Mouse (Mus musculus) right cerebral cortex, postnatal 25 days (tissue): ENCODE data around the gene Pla2g12a.
A peak's percentile ranks its signal among the peaks of the same experiment; 100 is the strongest.

Experiments
- DNase-seq: peaks from one replicate; pipeline ENCODE4 v3.0.0; 2022

The Pla2g12a gene

DNA sequence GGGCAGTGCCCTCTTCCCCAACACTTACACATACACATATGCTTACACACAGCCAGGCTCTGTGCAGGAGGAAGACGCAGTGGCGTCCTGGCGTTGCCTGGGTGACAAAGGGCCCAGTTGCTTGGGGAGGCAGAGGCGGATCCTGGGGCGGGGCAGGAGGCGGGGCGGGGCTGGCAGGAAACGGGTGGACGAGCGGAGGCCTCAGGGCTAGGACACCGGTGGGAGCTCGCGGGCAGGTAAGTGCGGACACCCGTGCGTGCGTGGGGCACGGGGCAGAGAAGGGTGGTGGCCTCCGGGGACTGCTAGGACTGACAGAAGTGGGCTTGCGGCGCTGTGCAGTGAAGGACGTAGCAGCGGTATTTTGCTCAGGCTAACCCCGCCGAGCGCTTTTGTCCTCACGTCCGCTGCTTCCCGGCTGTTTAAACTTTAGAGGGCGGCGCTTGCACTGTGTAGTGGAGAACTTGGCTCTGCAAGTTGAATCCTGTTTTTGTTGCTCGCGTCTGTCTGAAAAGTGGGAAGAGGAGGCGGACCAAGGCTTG is 22.9 kb downstream of the Pla2g12a start, which contains the start of gene Casp6:
Gene Casp6 (plus strand): TSS at position 155 of the 539 bp plus-strand sequence.
- peak; percentile 55 for DNase-seq

DNA sequence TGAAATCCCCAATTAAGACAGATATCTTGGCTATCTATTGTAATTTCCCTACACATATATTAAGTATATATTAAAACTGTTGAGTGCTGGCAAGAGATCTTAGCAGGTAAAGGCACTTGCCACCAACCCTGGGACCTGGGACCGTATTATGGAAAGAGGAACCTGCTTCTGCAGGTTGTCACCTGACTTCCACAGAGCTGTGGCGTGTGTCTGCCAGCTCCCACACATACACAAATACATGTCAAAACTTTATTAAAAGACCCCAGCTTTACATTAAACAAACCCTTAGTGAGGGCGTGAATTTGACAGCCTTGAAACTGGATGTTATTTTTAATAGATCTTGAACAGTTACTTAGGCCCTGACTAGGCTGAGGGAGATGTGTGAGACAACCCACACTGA is 25.0 kb downstream of the Pla2g12a start:
- no peak for DNase-seq

DNA sequence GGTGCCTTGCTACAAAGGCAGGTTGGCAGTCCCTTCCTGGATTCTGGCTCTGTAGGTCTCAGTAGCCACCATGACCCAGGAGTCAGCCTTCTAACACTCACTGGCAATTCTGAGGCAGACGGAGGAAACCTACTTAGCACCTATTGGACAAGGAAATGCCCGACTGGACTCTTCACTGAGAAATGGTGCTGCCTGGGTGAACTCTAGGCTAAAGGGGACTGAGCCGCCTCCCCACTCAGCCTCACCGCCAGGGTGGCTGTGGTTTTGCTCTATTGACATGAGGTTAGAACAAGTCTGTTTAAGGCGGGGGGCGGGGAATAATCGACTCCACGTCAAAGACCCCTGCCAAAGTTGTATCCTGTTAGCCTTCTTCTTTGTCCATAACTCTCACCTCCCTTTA is 25.5 kb downstream of the Pla2g12a start:
- no peak for DNase-seq

DNA sequence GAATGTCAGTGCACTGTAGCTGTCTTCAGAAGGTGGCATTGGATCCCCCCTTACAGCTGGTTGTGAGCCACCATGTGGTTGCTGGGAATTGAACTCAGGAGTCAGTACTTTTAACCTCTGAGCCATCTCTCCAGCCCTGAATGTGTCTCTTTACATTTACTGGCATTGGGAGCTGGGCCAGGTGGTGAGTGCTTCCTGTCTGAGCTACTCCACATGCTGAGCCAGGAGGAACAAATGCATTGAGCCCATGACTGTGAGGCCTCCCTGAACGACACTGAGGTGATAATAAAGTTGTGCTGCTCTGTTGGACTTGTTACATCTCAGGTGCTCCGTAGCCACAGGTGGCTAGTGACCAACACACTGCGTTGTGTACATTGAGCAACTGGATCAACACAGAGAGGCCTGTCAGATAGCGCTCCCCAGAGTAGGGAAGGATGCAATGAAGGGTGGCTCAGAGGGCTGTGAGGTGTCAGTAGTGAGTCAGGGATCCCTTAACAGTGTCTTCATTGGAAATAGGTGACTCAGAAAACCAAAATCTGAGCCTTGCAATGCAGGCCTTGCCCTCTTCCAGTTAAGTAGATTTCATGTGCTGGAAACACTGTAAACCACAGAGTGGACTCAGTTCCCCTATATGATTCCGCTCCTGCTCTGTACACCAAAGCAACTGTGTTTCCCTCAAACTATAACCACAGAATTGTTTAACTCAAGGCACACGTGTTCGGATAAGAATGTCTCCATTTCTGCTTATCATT is 26.2 kb downstream of the Pla2g12a start:
- no peak for DNase-seq

DNA sequence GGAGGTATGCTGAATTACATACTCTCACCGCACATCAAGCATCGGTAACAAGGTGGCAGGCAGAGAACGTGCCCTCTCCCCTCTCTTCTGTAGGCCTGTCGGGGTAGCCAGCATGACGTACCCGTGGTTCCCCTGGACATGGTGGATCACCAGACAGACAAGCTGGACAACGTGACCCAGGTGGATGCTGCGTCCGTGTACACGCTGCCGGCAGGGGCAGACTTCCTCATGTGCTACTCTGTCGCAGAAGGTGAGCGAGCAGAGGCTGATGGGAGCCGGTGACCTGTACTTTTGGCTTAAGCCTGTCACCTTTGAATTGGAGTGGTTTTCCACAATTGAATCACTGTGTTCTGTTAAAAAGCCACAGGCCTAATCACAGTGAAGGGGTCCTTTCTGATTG is 33.6 kb downstream of the Pla2g12a start:
- DNase-seq: no peak

DNA sequence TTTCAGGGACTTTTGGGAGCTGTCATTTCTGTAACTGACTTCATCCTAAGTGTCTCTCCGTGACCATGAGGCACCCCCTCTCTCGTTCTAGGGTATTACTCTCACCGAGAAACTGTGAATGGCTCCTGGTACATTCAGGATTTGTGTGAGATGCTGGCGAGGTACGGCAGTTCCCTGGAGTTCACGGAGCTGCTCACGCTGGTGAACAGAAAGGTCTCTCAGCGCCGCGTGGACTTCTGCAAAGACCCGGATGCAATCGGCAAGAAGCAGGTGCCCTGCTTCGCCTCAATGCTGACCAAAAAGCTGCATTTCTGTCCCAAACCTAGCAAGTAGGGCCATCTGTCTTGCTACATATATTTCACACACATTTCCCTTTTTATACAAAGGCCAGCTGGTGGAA is 34.8 kb downstream of the Pla2g12a start:
- DNase-seq: no peak

DNA sequence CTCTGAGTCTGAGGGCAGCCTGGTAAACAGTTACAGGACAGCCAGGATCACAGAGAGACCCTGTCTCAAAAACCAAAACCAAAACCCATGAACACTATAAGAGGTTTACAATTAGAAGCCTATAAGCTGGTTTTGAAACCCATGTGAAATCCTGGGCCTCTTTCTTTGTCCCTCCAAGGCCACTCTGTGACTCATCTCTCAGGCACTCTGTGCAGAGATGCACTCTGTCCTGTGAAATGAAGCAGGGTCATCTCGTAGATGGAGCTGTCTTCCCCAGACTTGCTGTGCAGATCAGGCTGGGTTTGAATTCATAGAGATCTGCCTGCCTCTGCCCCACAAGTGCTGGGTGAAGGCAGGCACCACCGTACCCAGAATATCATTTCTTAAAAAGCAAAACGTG is 39.0 kb downstream of the Pla2g12a start:
- no peak for DNase-seq

DNA sequence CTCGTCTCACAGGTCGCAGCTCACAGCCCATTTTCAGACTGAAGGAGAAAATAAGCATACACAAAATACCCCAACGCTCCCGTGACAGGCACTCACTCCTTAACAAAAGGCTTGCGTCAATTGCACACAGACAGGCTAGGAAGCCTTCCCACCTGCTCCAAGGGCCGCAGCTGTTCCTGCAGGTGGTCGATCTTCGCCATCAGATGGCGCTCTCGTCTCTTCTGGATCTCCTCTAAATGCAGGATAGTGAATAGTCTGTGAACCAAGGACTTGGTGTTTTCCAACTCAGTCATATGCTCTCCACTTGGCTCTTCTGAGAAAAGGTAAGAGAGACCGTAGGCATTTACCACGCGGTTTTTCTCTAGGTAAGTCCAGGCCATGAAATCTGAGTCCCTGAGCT is 40.0 kb downstream of the Pla2g12a start:
- DNase-seq: peak; percentile 74

DNA sequence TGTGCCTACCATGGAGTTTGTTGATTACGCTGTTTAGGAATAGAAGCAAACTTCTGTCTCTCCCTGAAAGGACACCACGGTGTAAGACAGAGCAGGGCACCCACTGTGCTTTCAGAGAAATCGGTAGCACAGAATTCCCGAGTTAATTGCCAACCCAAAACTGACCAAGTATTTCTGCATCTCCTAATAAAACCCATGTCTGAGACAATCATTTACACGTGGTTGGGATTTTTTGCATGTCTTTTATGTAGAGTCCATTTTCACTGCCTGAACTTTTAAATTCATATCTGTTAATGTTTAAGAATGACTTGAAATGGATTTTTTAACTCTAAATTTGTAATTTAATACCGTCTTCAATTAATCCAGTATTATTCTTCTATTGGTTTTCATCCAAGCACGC is 45.2 kb downstream of the Pla2g12a start:
- DNase-seq: no peak

DNA sequence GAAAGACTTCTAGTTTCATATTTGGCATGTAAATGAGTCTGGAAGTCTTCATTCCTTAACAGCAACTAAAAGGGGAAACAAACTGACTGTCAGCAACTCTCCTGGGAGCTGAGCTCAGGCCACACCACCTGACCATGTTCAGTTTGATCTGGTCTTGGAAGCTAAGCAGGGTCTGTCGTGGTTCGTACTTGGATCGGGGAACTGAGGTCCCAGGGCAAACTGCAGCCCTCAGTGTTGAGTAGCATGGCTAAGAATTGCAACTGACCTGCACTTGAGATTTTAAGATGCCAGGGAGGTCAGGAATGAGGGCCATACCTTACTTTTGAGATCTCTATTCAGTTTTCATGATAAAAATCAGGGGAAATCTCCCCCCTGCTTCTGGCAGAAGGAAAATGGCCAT is 47.5 kb downstream of the Pla2g12a start:
- DNase-seq: no peak

DNA sequence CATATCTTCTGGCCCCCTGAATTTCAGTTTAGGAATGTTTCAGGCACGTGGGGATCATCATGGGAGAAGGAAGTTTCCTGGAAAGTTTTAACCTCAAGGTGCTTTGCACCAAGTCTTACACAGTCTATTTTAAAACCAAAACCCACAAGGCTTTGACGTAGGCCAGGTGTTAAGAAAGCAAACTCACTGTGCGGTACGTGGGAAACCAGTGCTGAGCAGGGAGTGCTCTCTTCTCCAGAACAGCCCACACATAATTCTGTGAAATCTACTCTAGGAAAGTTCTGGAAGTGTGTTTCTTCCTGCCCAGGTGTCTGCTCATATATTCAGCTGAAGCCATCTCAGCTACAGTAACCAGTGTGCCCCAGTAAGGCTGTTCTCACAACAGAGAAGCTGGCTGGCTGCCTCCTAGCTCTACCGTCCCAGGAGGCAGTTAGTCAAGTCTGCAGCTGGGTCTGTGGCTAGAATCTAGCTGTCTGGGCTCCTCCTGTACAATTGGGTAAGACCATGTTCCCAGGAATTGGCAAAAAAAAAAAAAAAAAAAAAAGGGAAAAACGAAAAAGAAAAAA is 51.9 kb downstream of the Pla2g12a start:
- peak; percentile 39 for DNase-seq

DNA sequence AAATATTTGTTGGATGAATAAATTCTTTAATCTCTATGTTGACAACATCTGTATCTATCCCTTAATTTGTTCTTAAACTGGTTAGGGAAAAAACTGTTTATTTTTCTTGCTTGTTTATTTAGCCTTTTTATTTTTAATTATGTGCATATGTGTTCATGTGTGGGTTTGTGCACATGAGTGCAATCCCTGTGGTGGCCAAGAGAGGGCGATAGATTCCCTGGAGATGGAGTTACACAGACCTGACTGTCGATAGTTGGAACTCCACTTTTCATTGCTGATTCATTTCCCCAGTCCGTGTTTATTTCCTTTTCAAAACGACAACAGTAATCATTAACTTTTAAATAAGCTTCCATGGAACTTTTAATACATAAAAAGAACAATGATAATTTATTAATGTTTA is 54.0 kb downstream of the Pla2g12a start:
- DNase-seq: no peak

DNA sequence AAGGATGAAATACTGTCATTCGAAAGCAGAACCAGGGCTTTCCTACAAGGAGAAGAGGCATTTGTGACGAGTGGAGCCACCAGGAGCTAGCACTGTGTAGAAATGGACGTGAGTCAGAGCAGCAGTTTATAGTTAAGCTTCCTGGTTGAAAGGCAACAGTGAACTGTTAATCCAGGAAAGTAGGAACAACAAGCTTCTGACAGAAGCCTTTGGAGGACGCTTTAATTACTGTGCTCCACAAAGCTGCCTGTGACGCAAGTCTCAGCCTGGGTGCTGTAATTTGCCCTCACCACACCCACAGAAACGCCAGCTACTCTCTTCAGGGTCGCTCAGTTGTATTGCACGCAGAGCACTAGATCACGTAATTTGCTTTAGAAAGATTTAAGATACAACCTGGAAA is 58.2 kb downstream of the Pla2g12a start:
- DNase-seq: no peak

DNA sequence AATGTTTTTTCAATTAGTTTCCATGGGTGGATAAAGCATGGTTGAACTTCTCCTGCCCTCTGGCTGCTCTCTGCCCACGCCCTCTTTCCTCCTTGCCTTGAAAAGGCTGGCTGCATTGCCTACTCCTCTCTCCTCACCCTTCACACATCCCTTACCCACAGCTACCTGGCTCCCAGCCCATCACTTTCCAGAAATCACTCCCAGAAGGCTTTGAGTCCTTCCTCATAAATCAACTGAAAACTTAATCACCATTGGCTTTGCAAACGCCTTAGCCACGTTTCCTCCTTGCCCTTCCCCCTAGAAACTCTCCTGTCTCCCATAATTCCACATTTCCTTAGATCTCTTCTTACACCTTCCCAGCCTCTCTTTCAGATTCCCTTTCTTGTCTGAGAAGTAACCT is 59.4 kb downstream of the Pla2g12a start:
- DNase-seq: no peak

DNA sequence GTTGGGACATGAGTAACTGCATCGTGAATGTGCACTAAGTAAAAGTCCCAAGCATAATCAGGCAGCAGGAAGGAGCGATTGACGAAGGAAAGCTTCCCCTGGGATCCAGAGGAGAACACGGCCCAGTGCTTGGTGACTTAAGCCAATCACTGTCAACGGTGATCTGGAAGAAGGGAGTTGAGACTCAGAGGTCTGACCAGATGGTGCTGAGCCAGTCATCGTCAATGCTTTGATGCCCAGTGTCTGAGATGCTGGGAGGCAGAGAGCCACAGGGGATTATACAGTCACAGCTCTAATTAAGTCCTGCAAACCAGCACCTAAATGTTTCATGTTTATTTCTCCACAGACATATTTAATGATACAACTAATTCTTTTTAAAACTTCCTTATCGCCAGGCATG is 60.7 kb downstream of the Pla2g12a start:
- no peak for DNase-seq

DNA sequence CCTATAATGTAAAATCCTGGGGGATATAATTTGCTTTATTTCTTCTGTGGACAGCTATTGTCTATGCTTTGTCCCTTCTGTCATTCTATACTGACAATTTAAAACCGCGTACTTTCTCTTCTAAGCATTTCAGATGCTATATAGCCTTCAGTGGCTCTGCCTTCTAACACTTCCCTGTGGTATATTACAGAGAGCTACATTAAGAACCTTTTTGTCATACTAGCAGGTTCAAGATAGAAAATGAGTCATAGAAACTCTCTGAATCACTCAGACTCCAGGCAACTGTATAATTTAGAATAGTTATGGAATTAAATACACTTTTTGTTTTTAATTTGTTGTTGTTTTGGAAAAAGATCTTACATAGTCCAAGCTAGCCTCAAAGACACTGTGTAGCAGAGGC is 62.4 kb downstream of the Pla2g12a start:
- DNase-seq: no peak

DNA sequence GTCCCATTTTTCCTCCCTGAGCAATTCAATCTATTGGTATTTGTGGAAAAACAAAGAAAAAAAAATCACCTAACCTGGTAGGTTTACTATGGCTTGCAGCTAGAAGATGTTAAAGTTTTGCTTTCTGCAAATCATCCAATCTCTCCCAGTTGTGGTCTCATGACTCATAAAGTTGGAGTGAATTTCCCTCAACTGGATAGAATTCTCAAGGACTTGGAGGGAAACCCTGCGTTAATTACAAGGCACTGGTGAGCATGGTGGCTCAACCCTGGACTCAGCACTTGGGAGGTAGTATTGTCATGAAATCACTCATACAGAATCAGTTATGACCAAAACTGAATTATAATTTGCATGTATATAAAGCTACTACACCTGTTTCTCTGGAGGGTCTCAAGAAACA is 62.9 kb downstream of the Pla2g12a start:
- no peak for DNase-seq

DNA sequence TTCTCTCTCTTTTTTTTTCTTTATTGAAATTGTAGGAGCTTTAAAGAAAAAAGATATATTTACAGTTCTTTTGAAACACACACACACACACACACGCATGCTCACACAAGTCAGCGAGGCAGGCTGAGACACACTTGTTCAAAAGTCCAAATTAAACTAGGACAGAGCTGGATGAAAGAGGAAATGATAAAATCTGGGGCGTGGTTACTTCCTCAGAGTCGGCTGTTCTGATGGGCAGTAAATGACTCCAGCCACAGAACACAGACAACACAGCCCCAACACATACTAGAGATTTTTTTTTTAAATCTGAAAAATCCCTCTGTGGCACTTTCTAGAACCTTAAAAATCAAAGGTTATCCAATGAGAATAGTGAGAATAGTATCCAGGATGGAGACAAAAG is 65.4 kb downstream of the Pla2g12a start:
- no peak for DNase-seq
